Mouse (Mus musculus) ovary, adult 18-20 months (tissue): ENCODE results near the gene Mrps18a.

Experiments
- DNase-seq: peaks from one replicate; pipeline ENCODE4 v3.0.0; 2022; ENCODE audit warnings: low spot score, mixed read lengths

The Mrps18a gene

DNA sequence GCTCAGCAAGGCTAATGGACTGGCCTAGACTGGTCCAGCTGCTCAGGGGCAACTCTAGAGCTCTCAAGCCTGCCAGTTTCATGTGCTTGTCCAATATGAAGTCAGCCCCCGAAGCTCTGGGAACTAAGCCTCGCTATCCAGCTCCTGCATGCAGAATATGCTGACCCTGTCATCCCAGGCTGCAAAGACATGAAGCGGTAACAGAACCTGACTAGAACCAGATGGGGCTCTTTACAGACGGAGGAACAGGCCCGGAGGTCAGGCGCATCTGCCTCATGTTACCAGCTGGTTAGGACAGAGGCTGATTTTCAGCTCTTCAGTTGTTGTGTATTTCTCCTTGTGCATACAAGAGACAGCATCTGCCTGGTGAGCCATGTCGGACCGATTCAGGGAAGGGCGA, 8.9 kb upstream of the Mrps18a start:
- no peak for DNase-seq

DNA sequence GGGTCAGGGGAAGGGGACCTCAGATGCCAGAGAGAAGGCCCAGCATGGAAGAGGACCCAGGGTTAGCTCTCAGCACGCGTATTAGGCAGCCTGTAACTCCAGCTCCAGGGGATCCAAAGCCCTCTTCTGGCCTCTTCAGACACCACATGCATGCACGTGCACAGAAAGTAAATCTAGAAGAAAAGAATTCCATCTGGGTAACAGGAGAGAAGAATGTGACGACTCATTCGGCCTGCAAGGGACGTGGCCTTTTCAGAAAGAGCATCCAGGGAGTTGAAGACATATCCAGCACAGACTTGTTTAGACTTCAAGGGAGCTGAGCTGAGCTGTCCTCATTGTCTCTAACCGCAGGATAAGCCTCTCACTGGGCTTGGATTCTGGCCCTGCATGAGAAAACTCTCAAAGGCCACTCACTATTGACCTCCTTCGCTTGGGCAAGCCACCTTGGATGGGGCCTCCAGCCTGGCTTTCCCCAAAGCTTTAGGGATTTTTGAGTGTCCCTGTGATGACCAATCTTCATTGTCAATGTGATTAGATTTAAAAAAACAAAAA, 8.1 kb upstream of the Mrps18a start:
- DNase-seq, result no peak

DNA sequence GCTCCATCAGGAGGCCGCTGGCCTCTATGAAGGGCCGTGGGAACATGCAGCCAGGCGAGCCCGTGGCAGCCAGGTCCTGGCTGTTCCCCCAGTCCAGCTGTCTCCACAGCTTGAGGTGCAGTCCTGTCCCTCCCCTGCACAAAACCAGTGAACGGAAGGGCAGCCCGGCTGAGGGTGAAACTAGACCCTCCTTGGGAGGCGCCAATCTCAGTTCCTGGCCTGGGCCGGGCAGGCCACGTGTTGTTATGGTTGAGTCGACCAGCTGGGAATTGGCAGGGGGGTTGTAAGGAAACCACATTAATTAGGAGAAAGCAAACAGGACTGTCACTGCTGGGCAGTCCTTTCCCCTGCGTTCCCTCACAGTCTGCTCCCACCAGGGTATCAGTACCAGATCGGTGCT, 6.3 kb upstream of the Mrps18a start:
- DNase-seq, result no peak

DNA sequence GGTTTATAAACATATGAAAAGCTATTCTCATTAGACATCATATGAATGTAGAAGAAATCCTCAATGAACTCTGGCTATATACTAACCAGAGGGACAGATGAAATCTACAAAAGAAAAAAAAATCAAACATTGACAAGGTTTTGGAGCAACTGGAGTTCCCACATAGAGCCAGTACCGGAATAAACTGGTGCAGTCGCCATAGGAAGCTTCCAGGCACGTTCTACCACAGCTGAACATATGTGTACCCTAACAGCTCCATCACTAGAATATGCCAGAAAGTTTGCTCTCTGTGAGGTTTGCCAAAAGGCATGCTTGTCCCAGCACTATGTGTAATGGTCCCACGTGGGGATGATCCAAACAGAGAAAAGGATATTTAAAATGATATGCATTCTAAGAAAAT, 2.5 kb upstream of the Mrps18a start:
- DNase-seq, result no peak

DNA sequence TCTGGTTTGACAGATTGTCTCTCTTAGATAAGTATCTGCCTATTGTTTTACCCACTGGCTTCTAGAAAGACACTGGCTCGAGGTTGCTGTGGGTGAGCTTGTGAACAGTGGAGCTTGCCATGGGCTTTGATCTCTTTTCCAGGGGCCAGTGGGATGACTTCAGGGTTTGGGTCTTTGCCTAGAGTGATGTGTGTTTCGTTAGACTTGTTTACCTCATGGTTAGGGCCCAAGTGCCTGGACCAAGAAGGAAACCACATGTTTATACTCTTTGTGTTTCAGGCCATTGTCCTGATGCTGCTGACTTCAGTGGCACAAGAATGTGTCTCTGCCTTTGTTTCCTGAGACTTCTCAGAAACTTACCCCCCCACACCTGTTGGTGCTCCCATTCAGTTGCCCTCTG, 4.7 kb downstream of the Mrps18a start:
- no peak for DNase-seq

DNA sequence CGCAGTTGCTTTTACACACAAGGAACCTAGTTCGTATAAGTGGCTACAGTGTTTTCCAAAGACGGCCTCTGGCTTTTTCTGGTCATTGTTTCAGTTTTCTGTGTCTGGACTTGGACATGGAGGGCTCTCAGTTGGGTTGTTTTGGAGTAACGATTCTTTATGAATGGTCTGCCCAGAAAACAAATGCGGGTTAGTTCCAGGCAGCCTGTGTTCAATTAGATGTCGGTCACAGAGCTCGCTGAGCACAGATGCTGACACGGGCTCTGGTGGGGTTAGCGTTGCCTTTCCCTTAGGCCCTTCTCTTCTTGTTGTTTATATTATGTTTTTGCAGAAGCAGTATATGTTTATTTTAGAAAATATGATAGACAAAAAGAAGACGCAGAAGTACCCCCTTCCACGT, 5.4 kb downstream of the Mrps18a start:
- no peak for DNase-seq

DNA sequence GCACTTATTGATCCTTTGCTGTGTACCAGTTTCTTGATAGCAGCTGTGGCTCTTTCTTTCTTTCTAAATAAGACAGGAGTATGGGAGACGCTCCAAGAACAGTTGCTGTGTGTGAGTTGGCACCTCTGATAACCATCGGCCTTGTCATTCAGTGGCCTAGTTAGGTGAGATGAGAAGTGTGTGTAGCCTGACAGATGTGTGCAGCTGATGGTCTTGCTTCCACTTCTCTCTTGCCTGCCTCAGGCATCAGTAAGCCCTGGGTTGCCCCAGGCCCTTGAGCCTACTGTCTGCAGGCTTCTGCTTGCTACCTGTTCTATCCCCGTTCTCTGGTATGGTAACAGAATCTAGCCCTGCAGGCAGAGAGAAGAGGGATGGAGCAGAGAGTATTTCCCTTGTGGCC, 6.1 kb downstream of the Mrps18a start:
- no peak for DNase-seq

DNA sequence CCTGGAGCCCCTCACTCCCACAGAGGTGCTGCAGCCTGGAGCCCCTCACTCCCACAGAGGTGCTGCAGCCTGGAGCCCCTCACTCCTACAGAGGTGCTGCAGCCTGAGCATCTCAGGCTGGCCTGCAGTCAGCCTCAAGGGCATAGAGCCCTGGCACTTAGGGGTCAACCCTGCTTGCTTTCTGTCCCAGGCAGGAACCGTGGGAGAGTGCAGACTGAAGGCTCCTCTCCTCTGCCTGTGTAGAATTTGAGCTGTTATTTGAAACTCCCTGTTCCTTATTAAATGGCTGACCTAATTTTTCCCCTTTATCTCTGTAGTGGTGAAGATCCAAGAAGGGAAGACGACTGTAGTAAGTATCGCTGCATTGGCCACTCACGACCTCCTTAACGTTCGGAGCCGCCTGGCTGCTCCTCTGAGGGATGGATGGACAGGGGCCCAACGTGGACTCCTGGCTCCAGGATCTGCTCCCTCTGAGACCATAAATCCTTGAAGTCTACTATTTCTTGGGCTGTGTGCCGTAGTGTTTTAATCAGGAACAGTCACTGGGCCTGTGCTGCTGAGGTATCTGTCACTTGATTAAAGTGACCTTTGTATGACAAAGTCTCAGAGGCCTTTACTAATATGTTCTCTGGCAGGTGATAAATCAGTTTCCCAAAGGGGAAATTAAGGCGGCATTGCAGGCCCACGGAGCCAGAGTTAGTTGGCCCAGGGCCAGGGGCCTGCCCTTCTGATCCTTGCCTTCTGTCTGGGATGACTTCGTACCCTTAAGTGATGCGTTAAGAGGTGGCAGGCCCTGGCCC, 7.0 kb downstream of the Mrps18a start:
- DNase-seq, result no peak

DNA sequence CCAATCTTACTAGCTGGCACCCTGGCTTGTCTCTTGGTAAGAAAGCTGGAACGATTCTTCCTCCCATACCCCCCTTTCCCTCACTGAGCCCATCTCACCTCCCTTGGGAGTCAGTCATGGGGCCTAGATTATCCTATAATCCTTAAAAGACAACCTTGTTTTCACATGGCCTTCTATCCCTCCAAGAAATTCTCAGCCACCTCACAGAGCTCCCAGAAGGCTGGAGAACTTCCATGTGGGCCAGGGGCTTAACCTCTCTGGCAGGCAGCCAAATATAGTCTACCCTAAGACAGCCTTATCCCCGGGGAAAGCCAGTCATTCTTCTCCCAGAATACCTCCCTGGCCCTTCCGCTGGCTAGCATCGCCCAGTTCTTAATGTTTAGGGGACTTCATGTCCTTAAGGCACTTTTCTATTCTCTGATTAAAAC, 7.7 kb downstream of the Mrps18a start:
- no peak for DNase-seq

DNA sequence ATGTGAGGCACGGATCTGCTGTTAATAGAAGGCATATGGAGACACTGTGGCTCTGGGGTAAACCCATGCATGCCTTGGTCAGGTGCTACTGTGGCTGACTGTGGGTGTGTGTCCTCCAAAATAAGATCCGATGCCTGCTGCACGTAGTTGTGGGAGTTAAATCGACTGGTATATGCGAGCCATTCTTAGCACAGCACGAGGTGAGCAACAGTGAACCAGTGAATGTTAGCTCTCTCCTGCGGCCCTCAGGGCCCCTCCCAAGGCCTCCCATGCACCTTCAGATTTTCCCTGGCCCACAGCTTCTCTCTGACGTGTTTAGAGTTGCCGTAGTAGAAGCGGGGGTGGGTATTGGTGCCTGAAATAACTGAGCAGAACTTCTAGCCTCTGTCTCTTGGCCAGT, 8.9 kb downstream of the Mrps18a start:
- no peak for DNase-seq

DNA sequence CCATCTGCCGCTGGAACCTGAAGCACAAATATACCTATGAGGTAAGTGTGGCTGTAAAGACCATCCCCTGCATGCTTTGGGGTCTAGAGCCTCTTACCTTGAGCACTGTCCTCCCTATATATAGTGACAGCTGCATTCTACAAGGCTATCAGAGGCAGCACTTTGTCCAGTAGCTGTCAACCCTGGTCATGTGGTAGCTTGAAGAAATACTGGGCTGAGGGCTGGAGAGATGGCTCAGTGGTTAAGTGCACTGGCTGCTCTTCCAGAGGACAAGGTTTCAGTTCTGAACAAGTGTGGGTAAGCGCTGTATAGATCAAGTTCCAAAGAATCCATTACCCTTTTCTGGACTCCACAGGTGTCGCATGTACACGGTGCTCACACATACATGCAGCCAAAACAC, 12.0 kb downstream of the Mrps18a start:
- no peak for DNase-seq

DNA sequence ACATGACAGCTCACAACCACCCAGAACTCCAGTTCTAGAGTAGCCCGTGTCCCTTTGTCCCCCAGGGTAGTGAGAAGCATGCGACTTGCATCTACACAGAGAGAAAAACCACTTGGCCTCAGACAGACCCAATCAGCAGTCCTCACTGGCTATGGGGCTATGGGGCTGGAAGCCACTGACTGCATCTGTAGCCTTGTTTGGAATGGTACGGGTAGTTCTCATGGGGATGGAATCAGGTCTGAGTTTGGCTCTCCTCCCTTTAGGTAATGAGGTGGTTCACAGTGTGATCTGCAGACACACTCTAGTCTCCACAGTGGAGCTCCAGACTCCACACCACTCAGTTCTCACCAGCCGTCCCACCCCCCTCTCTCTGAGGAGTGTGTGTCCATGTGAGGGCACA, 12.5 kb downstream of the Mrps18a start:
- no peak for DNase-seq

DNA sequence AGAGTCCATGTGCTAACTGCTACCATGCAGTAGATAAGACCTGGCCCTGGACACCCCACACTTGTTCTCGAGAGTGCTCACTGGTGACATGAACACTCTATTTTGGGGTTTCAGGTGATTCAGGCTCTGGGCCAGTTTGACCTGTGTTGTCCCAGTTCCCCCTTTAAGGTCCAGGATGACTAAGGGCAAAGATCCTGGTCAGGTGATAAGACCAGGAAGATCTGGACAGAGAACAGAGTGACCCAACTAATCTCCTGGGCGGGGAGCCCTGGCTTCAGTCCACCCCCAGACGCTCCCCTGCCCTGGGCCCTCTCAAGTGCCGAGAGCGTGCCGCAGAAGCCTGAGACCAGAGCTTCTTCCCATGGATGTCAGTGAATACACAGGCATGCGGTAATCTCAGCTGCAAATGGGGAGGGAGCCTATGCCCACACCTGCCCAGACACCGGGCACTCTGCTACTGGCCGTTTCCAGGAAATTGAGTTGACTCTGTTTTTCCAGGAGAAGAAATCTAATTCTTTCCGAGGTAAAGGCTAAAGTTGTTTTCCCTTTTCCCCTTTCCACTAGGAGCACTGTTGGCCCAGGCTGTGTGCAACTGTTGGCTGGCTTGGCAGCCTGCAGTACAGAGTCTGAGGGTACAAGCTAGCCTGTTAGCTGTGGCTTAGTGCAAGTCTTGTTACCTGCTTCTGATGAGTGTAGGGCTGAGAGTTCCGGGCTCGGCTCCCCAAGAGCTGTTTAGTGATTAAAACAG, 13.3 kb downstream of the Mrps18a start:
- DNase-seq, result no peak

DNA sequence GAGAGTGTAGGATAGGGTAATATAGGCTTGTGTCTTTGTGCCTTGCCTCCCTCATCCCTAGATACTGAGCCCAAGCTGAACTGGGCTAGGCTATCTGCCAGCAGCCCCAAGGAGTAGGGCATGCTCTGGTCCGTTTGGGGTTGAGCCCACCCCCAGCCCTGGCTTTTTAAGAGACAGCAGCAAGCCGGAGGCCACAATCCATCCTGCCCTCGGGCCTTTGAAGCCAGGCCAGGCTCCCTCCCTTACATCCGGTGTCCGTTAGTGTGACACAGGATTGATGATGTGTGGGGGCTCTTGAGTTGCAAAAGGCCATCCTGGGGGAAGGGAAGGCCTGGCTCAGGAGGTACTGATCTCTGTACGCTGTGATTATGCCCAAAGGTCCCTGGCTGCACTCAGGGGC, 15.8 kb downstream of the Mrps18a start:
- no peak for DNase-seq

DNA sequence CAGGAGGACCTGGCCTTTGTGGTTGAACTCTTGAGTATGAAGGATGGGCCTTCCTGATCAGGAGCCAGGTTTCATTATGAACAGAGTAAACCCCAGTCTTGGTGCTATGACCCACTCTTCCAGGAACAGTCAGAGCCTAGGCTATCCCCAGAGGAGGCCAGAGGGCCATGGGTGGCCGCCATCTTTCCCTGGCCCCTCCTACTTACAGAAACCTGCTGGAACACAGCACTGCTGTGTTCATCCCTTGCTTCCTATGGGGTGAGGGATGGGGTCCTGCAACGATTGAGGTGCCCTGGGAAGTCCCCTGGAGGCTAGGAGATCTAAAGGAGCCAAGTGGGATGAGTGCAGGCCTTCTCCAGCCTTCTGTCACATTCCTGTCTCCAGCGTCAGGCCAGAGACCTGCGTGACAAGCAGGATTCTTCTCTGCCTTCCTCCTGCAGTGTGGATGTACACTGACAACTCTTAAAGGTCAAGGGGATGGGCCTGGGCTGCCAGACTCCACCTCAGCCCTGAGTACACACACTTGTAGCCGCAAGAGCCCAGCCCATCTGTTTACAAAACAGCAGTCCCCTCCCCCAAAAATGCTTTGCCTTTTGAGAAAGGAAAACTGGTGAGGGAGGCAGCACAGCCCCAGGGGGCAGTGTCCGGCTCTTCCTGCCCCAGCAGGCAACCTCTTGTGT, 17.2 kb downstream of the Mrps18a start:
- DNase-seq, result no peak

DNA sequence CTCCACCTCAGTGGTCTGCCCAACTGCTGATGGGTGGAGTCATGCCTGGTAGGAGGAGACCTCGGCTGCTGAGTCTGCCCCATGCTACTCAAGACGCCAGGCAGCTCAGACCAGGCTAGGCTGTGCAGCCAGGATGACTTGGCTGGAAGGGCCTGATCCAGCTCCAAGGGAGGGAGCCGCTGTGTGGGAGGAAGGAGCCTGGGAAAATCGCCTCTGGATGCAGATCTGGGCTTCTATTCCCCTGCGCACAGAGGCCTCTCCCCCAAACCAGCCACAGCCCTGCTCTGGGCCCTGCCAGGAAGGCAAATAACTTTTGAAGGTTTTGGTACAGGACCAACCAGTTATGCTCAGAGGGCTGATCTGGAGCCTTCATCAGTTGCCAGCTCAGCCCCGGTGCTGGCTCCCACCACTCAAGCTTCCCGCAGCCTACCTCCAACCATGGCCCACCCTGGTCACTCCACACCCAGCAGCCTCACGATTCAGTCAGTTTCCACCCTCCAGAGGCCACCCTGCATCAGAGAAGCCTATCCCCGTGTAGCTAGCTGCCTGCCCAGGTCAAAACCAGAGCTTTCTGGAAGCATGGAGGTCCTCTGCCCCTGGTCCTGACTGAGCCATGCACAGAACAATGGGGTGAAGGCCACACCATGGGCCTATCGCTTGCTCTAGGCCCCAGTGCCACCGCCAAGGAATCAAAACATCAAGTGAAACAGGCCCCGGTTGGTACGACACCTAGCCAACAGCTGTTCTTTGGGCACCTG, 19.1 kb downstream of the Mrps18a start:
- DNase-seq, result peak; percentile 64

DNA sequence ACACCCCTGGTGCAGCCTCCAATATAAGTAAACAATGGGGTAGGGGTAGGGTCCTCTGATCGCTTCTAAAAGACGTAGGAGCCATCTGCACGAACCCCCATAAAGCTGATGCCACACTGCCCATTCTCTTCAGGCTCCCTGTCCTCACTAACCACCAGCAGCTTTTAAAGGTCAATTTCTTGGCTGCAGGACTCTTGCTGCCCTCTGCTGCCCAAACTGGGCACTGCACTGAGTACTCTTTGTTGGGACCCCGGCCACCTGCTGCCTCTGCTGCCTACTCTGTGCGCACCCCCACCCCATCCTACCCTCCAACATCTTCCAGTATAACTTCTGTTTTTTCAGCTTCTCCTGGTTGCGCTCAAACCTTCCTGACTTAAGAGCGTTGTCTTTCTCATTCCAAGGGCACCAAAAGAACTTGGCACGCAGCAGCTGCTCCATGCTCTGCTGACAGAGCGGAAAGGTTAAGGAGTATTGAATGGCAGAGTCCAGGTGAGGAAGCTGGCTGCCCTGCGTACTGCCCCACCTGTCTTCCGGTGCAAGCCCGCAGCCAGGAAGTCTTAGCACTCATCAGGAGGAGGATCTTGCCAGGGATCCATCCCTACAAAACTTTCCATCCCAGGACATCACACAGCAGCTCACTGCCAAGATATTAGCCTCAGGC, 21.4 kb downstream of the Mrps18a start:
- DNase-seq, result no peak

DNA sequence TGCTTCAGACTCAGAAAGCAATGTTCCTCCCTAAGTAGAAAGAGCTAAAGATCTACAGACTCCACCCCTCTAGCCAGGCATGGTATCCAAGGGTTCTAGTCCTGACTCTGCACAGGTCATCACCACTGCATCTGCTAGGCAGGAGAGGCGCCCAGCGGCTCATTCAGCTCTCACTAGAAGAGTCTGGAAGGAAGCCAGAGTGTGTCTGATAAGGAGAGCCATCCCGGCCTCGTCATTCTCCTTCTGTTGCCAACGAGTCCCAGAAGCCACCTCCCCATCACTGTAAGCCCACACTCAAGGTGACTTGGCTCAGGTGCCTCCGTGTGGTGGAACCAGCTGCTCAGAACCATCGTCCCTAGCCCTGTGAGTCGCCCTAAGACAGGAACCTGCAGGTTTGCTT, 22.1 kb downstream of the Mrps18a start:
- DNase-seq, result no peak

DNA sequence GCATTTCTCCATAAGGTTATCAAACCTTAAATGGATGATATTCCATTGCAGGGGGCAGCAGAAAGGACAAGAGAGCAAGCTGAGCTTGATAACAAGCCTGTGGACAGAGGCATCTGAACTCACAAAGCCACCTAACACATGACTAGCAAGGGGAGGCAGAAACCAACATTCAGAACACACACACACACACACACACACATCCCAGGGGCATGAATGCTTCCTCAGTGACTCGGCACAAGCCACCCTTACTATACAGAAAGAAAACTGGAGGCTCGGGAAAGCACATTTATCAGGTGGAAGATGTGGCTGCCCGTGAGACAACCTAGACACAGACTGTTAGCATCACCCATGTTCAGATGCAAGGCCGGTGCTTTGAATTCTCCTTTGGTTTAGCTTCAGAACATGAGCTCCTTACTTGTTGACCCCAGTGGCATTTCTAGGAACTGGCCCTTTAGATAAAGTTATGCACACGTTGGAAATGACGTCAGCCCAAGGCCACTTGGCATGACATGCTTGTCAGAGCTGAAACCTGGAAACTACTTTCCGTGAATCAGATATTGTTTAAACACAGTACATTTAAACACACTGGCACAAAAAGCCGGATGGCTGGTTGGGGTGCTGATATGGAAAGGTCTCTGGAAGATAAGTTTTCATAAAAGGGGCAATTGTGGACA, 27.9 kb downstream of the Mrps18a start:
- DNase-seq, result no peak

DNA sequence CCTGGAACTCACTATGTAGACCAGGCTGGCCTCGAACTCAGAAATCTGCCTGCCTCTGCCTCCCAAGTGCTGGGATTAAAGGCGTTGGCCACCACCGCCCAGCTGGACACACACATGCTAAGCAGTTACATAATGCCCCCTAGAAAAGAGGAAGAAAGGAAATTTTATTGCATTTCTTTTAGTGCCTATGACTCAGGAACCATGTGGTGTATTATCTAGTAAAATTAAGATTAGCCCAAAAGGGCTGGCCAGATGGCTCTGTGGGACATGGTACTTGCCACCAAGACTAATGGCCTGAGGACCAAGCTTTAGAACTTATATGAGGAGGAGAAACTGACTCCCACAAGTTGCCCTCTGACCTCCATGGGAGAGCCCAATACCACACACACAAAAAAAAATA, 29.1 kb downstream of the Mrps18a start:
- no peak for DNase-seq
